Mouse (Mus musculus) hindbrain, embryonic 13.5 days (tissue): ENCODE results near the gene Serpinh1. TPM values are rescaled to one million over a fixed set of nuclear protein-coding genes. Genes with fewer than 3 reads are reported as not detected.

Source experiments
- ATAC-seq: fragments of 200-750 bp; cut with Nextera tagmentation; 2 replicates; pipeline ENCODE4 v1.8.0; 2017; ENCODE audit warnings: moderate TSS enrichment; ENCODE audit not compliant: low FRiP score
- H3K27ac ChIP-seq: fragments of 300-500 bp; sonication (generic); 2 replicates; pipeline ENCODE4 v1.5.1; 2015; ENCODE audit warnings: inconsistent platforms, mild to moderate bottlenecking, moderate library complexity
- H3K27me3 ChIP-seq: fragments of 300-500 bp; sonication (generic); 2 replicates; pipeline ENCODE4 v1.6.1; 2015; ENCODE audit warnings: mild to moderate bottlenecking, inconsistent platforms
- H3K36me3 ChIP-seq: fragments of 300-500 bp; sonication (generic); 2 replicates; pipeline ENCODE4 v1.6.1; 2015; ENCODE audit warnings: mild to moderate bottlenecking, inconsistent platforms
- H3K4me1 ChIP-seq: fragments of 300-500 bp; sonication (generic); replicated peaks from 2 replicates; pipeline ENCODE4 v1.6.1; 2015; ENCODE audit warnings: inconsistent platforms
- H3K4me2 ChIP-seq: fragments of 300-500 bp; sonication (generic); 2 replicates; pipeline ENCODE4 v1.6.1; 2015; ENCODE audit warnings: inconsistent platforms, mild to moderate bottlenecking, moderate library complexity
- H3K4me3 ChIP-seq: fragments of 300-500 bp; sonication (generic); 2 replicates; pipeline ENCODE4 v1.5.1; 2015; ENCODE audit warnings: mild to moderate bottlenecking, inconsistent platforms
- H3K9ac ChIP-seq: fragments of 300-500 bp; sonication (generic); 2 replicates; pipeline ENCODE4 v1.6.1; 2015; ENCODE audit warnings: mild to moderate bottlenecking, inconsistent platforms
- H3K9me3 ChIP-seq: fragments of 300-500 bp; sonication (generic); 2 replicates; pipeline ENCODE4 v1.6.1; 2016; ENCODE audit warnings: inconsistent platforms
- WGBS: fragments of 180-500 bp; shearing (Covaris S2); methylation state at CpG from one replicate; pipeline ENCODE4 v1.1.7; 2015; 5-methylcytosine and 5-hydroxymethylcytosine counted together
- polyA plus RNA-seq: library from polyadenylated mRNA; unstranded; fragments of >200 nt; fragmentation: Nextera tagmentation; extraction: Ambion mirVana; gene quantifications from 2 replicates; pipeline ENCODE4 v1.2.1, GENCODE M21; 2015

Gene Serpinh1
- polyA plus RNA-seq, 1 experiment from 2014 or later: 407 TPM

GRCm38 (mm10) chr7:99362137-99362536 is 9.1 kb upstream of the Serpinh1 start:
- 88% methylated on average over 2 of the region's 2 CpGs for WGBS
- Histone ChIP-seq H3K27ac (no peak overlapping the region), H3K9ac (no peak overlapping the region)

GRCm38 (mm10) chr7:99360803-99361414 is 7.9 kb upstream of the Serpinh1 start:
- ATAC-seq: no peak
- H3K9me3 ChIP-seq: no peaks in the 10 kb centered on the region
- H3K4me1 ChIP-seq: peaks cover 54% of the 10 kb centered on the region
- no peaks in the 10 kb centered on the region for H3K27me3 ChIP-seq
- peak overlapping the region; percentile 98 for H3K27ac ChIP-seq
- H3K36me3 ChIP-seq: no peaks in the 10 kb centered on the region
- peak overlapping the region; percentile 29; the same call in 1 of the 2 replicates for H3K4me2 ChIP-seq
- peak overlapping the region; percentile 62 for H3K9ac ChIP-seq
- H3K4me3 ChIP-seq: no peak overlapping the region
- 13% methylated on average over 8 of the region's 8 CpGs for WGBS

More at GRCm38 (mm10) chr7:99362137-99362536, 9.1 kb upstream of the Serpinh1 start:
- Histone ChIP-seq H3K4me3 (no peak overlapping the region), H3K9me3 (no peaks in the 10 kb centered on the region), H3K4me1 (peaks cover 42% of the 10 kb centered on the region), H3K36me3 (no peaks in the 10 kb centered on the region), H3K4me2 (no peak overlapping the region), H3K27me3 (no peaks in the 10 kb centered on the region)
- no peak for ATAC-seq

GRCm38 (mm10) chr7:99360021-99360802 is 7.2 kb upstream of the Serpinh1 start:
- Histone ChIP-seq H3K36me3 (no peaks in the 10 kb centered on the region), H3K4me1 (peaks cover 61% of the 10 kb centered on the region), H3K27me3 (no peaks in the 10 kb centered on the region), H3K27ac (peak overlapping the region; percentile 98), H3K4me3 (no peak overlapping the region), H3K4me2 (peak overlapping the region; percentile 29; the same call in 1 of the 2 replicates), H3K9ac (peak overlapping the region; percentile 64), H3K9me3 (no peaks in the 10 kb centered on the region)
- 4% methylated on average over 10 of the region's 10 CpGs for WGBS
- ATAC-seq: peak; percentile 98

- ATAC-seq: no peak
- Histone ChIP-seq H3K9me3 (no peaks in the 10 kb centered on the region), H3K4me3 (no peak overlapping the region), H3K9ac (no peak overlapping the region), H3K27me3 (no peaks in the 10 kb centered on the region), H3K4me1 (peaks cover 54% of the 10 kb centered on the region), H3K36me3 (no peaks in the 10 kb centered on the region), H3K4me2 (no peak overlapping the region), H3K27ac (no peak overlapping the region)
- 88% methylated on average over 8 of the region's 8 CpGs for WGBS
These were observed 5.3 kb upstream of the Serpinh1 start for GRCm38 (mm10) chr7:99358371-99358770.

GRCm38 (mm10) chr7:99357201-99357600 is 4.2 kb upstream of the Serpinh1 start:
- ATAC-seq: no peak
- no peak overlapping the region for H3K4me2 ChIP-seq
- H3K9me3 ChIP-seq: no peaks in the 10 kb centered on the region
- no peak overlapping the region for H3K9ac ChIP-seq
- no peak overlapping the region for H3K4me3 ChIP-seq
- H3K4me1 ChIP-seq: peaks cover 66% of the 10 kb centered on the region
- peak overlapping the region; percentile 85 for H3K27ac ChIP-seq
- H3K27me3 ChIP-seq: no peaks in the 10 kb centered on the region
- 57% methylated on average over 7 of the region's 7 CpGs for WGBS
- H3K36me3 ChIP-seq: no peaks in the 10 kb centered on the region

DNA sequence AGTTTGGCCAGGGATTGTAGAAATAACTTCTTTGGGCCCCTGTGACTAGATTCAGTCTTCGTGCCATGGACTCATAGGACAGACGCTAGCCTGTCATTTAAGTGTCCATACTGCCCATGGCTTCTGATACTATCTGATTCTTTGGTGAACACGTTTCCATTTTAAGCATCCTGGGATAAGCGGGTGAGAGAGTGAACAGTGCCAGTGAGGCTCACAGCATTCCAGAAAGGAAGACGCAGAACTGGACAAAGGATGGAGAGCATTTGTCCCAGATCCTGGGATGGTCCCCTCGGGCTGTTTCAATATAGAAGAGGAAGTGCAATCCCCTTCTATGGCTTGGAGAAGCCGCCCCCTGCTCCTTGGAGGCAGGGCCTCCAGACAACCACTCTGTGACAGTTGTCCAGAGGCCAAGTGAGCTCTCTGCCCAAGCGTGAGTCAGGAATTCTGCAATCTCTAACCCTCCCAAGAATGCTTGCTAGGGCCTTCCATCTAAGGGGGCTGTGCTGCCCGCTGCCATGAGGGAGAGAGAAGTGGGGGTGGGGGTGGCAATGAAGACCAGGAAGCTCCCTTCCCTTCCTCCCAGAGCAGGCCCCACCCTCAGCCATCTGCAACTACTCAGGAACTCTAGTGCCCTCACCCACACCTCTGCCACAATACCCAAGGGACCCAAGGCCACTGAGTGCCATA is 3.3 kb upstream of the Serpinh1 start:
- Histone ChIP-seq H3K36me3 (no peaks in the 10 kb centered on the region), H3K9me3 (no peaks in the 10 kb centered on the region), H3K27me3 (no peaks in the 10 kb centered on the region), H3K27ac (peak overlapping the region; percentile 85), H3K4me3 (no peak overlapping the region), H3K9ac (peak overlapping the region; percentile 55), H3K4me2 (peak overlapping the region; percentile 36; the same call in 1 of the 2 replicates), H3K4me1 (peaks cover 70% of the 10 kb centered on the region)
- 33% methylated on average over 9 of the region's 9 CpGs for WGBS
- ATAC-seq: no peak

- H3K9me3 ChIP-seq: no peaks in the 10 kb centered on the region
- H3K27me3 ChIP-seq: no peaks in the 10 kb centered on the region
- H3K4me1 ChIP-seq: peaks cover 70% of the 10 kb centered on the region
These were observed 2.7 kb upstream of the Serpinh1 start for GRCm38 (mm10) chr7:99355731-99356131.

GRCm38 (mm10) chr7:99351802-99352517 is 1.1 kb downstream of the Serpinh1 start:
- Histone ChIP-seq H3K27ac (peak overlapping the region; percentile 90), H3K9me3 (no peaks in the 10 kb centered on the region), H3K27me3 (no peaks in the 10 kb centered on the region), H3K4me1 (peaks cover 63% of the 10 kb centered on the region), H3K4me2 (peak overlapping the region; percentile 65), H3K36me3 (peaks cover 18% of the 10 kb centered on the region), H3K9ac (peak overlapping the region; percentile 79), H3K4me3 (peak overlapping the region; percentile 49)
- ATAC-seq: no peak; the same call in 1 of the 2 replicates
- 3% methylated on average over 18 of the region's 18 CpGs for WGBS

More at GRCm38 (mm10) chr7:99355731-99356131, 2.7 kb upstream of the Serpinh1 start:
- Histone ChIP-seq H3K4me2 (peak overlapping the region; percentile 36), H3K9ac (peak overlapping the region; percentile 55), H3K36me3 (no peaks in the 10 kb centered on the region), H3K4me3 (no peak overlapping the region), H3K27ac (peak overlapping the region; percentile 85)
- 5% methylated on average over 7 of the region's 7 CpGs for WGBS
- ATAC-seq: no peak

DNA sequence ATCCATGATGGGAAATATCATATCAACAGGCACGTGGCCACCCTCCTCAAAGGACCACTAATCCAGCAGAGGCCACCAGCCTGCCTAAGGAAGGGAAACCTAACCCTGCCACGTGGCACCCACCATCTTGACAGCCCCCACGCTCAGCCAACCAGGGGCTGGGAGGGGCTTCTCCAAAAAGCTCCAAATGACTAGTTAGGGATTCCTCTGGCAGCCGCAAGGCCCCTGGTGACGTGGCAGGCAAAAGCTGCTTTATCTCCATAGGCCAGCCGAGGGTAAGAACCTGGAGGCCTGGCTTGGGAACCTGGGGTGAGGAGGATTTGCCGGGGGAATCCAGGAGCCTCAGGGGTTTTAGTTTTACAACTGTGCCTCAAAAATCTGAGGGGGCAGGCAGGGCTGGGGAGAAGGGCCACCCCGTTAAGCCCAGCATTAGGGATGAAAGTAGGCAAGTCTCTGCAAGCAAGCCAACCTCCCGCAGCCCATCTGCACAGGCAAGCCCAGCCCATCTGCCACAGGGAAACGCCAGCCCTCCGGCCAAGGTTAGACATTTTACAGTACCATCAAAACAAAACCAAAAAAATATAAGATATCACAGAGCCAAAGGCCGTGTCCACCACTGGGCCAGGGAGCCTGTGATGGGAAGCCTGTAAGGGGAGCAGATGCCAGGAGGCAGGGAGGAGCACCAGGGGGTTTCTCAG is 1.8 kb downstream of the Serpinh1 start:
- WGBS: 5% methylated on average over 12 of the region's 12 CpGs
- peaks cover 56% of the 10 kb centered on the region for H3K4me1 ChIP-seq
- H3K36me3 ChIP-seq: peaks cover 25% of the 10 kb centered on the region
- H3K27me3 ChIP-seq: no peaks in the 10 kb centered on the region
- H3K4me3 ChIP-seq: peak overlapping the region; percentile 49
- peak overlapping the region; percentile 79 for H3K9ac ChIP-seq
- H3K4me2 ChIP-seq: peak overlapping the region; percentile 65
- H3K9me3 ChIP-seq: no peaks in the 10 kb centered on the region
- ATAC-seq: no peak
- H3K27ac ChIP-seq: peak overlapping the region; percentile 90

GRCm38 (mm10) chr7:99349782-99350720 is 3.0 kb downstream of the Serpinh1 start:
- 69% methylated on average over 9 of the region's 9 CpGs for WGBS
- Histone ChIP-seq H3K36me3 (peaks cover 36% of the 10 kb centered on the region), H3K9me3 (no peaks in the 10 kb centered on the region), H3K9ac (0 out of 2 replicates have a peak overlapping the region, but pooled peaks have one; percentile 79), H3K27me3 (no peaks in the 10 kb centered on the region), H3K4me1 (peaks cover 44% of the 10 kb centered on the region), H3K27ac (0 out of 2 replicates have a peak overlapping the region, but pooled peaks have one; percentile 90), H3K4me2 (peak overlapping the region; percentile 65), H3K4me3 (peak overlapping the region; percentile 49)
- no peak for ATAC-seq
